ENCODE assay signal across 10 mouse cellular contexts in the genomic region with DNA sequence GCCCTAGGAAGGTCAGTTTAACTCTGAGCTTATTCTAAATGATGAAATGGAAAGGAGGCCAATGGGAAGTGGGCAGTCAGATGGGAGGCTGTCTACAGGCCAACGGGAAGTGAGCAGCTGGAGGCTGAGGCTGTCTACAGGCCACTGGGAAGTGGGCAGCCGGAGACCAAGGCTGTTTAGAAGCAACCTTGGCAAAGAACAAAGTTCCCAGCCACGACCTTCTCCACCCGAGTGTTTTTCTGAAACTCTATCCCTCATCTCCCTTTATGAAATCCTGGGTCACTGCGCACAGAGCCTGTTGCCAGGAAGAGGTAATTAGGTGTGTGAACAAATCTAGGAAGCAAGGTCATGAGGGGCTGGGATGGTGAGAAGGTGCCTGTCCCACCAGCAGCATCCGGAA. TPM values are rescaled to one million over a fixed set of nuclear protein-coding genes. Genes with fewer than 3 reads are reported as not detected.
DNase-seq lines count a peak whose midpoint lies in the region; ATAC-seq lines count a peak whose summit lies in the region.
"Had no signal": no experiment of that assay in that cellular context is flagged by ENCODE, and none has a peak within 500 bp of the region (broad histone marks: within the 10 kb centered on the region; RNA-seq: fewer than 3 reads in every experiment).

No protein-coding gene starts in this region.

- no peaks in the 10 kb centered on the region for H3K27me3 ChIP-seq in liver, embryonic 11.5 days (replicated peaks; ENCODE audit: control insufficient read depth, insufficient read depth, low read length)
- H3K27me3 ChIP-seq in liver, embryonic 13.5 days, result no peaks in the 10 kb centered on the region
- no peaks in the 10 kb centered on the region for H3K27me3 ChIP-seq in stomach, embryonic 14.5 days (ENCODE audit: control insufficient read depth, insufficient read depth, low read length)
- H3K27me3 ChIP-seq in hindbrain, embryonic 13.5 days, result no peaks in the 10 kb centered on the region
- H3K27me3 ChIP-seq: hindbrain, embryonic 12.5 days had no signal

- H3K4me2 ChIP-seq in liver, embryonic 11.5 days, result no peak overlapping the region
- no peak overlapping the region for H3K4me2 ChIP-seq in liver, embryonic 13.5 days
- no peak overlapping the region for H3K4me2 ChIP-seq in stomach, embryonic 14.5 days (replicated peaks; ENCODE audit: low read depth, low read length)
- H3K4me2 ChIP-seq in hindbrain, embryonic 13.5 days, result no peak overlapping the region
- H3K4me2 ChIP-seq: hindbrain, embryonic 12.5 days had no signal

- H3K4me3 ChIP-seq in liver, embryonic 11.5 days (ENCODE audit: low read depth, low read length), result no peak overlapping the region
- no peak overlapping the region for H3K4me3 ChIP-seq in liver, embryonic 13.5 days (replicated peaks)
- H3K4me3 ChIP-seq in stomach, embryonic 14.5 days (ENCODE audit: low read depth, low read length), result no peak overlapping the region
- no peak overlapping the region for H3K4me3 ChIP-seq in hindbrain, embryonic 13.5 days
- H3K4me3 ChIP-seq: hindbrain, embryonic 12.5 days had no signal

- no peaks in the 10 kb centered on the region for H3K9me3 ChIP-seq in liver, embryonic 11.5 days (ENCODE audit: control insufficient read depth, low read length)
- H3K9me3 ChIP-seq in liver, embryonic 13.5 days (replicated peaks), result no peaks in the 10 kb centered on the region
- no peaks in the 10 kb centered on the region for H3K9me3 ChIP-seq in stomach, embryonic 14.5 days (ENCODE audit: control insufficient read depth, low read depth, low read length)
- H3K9me3 ChIP-seq in hindbrain, embryonic 13.5 days, result no peaks in the 10 kb centered on the region
- H3K9me3 ChIP-seq: hindbrain, embryonic 12.5 days had no signal

- DNase-seq in adrenal gland, adult 2 months, result peak; percentile 44
- DNase-seq in adrenal gland, postnatal 25 days, result no peak
- peak; percentile 28 for DNase-seq in liver
- DNase-seq in liver, embryonic 11.5 days (ENCODE audit: low spot score), result no peak
- DNase-seq in liver, embryonic 13.5 days, result no peak
- DNase-seq in gastrocnemius, postnatal 4 days (ENCODE audit: low spot score in 2 of 2), result no peak
- DNase-seq: right cerebral cortex, postnatal 14 days had no signal

- no peak for ATAC-seq in liver, embryonic 11.5 days (replicated peaks; ENCODE audit: low FRiP score)
- no peak for ATAC-seq in liver, embryonic 13.5 days (ENCODE audit: low read depth)
- ATAC-seq in stomach, embryonic 14.5 days (ENCODE audit: insufficient number of reproducible peaks, insufficient read depth, low FRiP score, low read depth), result no peak
- ATAC-seq in hindbrain, embryonic 13.5 days (ENCODE audit: low FRiP score), result no peak

- peaks cover 53% of the 10 kb centered on the region for H3K4me1 ChIP-seq in liver, embryonic 11.5 days (replicated peaks; ENCODE audit: control insufficient read depth, insufficient read depth, low read length)
- peaks cover 77% of the 10 kb centered on the region for H3K4me1 ChIP-seq in liver, embryonic 13.5 days (replicated peaks)
- H3K4me1 ChIP-seq in stomach, embryonic 14.5 days (ENCODE audit: control insufficient read depth, insufficient read depth, low read length), result peaks cover 20% of the 10 kb centered on the region; the same call in 1 of the 2 replicates
- peaks cover 28% of the 10 kb centered on the region for H3K4me1 ChIP-seq in hindbrain, embryonic 13.5 days (replicated peaks)

- H3K27ac ChIP-seq in liver, embryonic 11.5 days (ENCODE audit: low read depth, low read length), result no peak overlapping the region; the same call in 1 of the 2 replicates
- H3K27ac ChIP-seq in liver, embryonic 13.5 days, result peak overlapping the region; percentile 75
- peak overlapping the region; percentile 63; the same call in 1 of the 2 replicates for H3K27ac ChIP-seq in stomach, embryonic 14.5 days (ENCODE audit: low read length)
- H3K27ac ChIP-seq in hindbrain, embryonic 13.5 days, result no peak overlapping the region

- WGBS in liver, embryonic 11.5 days, result 76% methylated on average over 6 of the region's 6 CpGs
- 58% methylated on average over 6 of the region's 6 CpGs for WGBS in liver, embryonic 13.5 days (ENCODE audit: insufficient replicate concordance)
- WGBS in stomach, embryonic 14.5 days, result 65% methylated on average over 6 of the region's 6 CpGs
- 90% methylated on average over 6 of the region's 6 CpGs for WGBS in hindbrain, embryonic 13.5 days

- H3K9ac ChIP-seq in liver, embryonic 11.5 days (ENCODE audit: low read depth, low read length), result no peak overlapping the region
- no peak overlapping the region for H3K9ac ChIP-seq in liver, embryonic 13.5 days
- H3K9ac ChIP-seq in stomach, embryonic 14.5 days (replicated peaks; ENCODE audit: low read depth, low read length), result no peak overlapping the region
- H3K9ac ChIP-seq in hindbrain, embryonic 13.5 days, result no peak overlapping the region
- H3K9ac ChIP-seq: hindbrain, embryonic 12.5 days had no signal

- peaks cover 9% of the 10 kb centered on the region; the same call in 1 of the 2 replicates for H3K36me3 ChIP-seq in liver, embryonic 11.5 days (ENCODE audit: control insufficient read depth, insufficient read depth, low read length)
- peaks cover 16% of the 10 kb centered on the region; the same call in 1 of the 2 replicates for H3K36me3 ChIP-seq in liver, embryonic 13.5 days
- peaks cover 24% of the 10 kb centered on the region for H3K36me3 ChIP-seq in stomach, embryonic 14.5 days (ENCODE audit: control insufficient read depth, insufficient read depth, low read length)
- H3K36me3 ChIP-seq in hindbrain, embryonic 13.5 days, result peaks cover 28% of the 10 kb centered on the region

RNA-seq across cellular contexts. Expression of gene Stn1, which starts 25.3 kb away (rescaled TPM):
- total RNA-seq in adrenal gland, adult 2 months (2021), result 10 to 100 TPM in 1 of 2 experiments, 1 to 10 TPM in 1; 8.3 to 11.9 TPM
- 10.8 TPM in 2 replicates for polyA plus RNA-seq in adrenal gland, adult 2 months (2012; rRNA removed)
- total RNA-seq in adrenal gland, postnatal 25 days (2021), result 14.1 and 17.3 TPM in 2 replicates
- polyA plus RNA-seq in liver, embryonic 11.5 days (2014; fragmentation: Nextera tagmentation; extraction: Ambion mirVana), result 26.1 and 30.8 TPM in 2 replicates
- 11.6 and 12.7 TPM in 2 replicates for polyA plus RNA-seq in liver, embryonic 13.5 days (2015; fragmentation: Nextera tagmentation; extraction: Ambion mirVana)
- 58.5 and 68.4 TPM in 2 replicates for polyA plus RNA-seq in stomach, embryonic 14.5 days (2014; fragmentation: Nextera tagmentation; extraction: Ambion mirVana)
- total RNA-seq in gastrocnemius, postnatal 4 days (2021), result 10 to 100 TPM; 19.9 to 23.7 TPM
- 34.6 and 35.1 TPM in 2 replicates for polyA plus RNA-seq in hindbrain, embryonic 13.5 days (2015; fragmentation: Nextera tagmentation; extraction: Ambion mirVana)

RNA-seq across cellular contexts. Expression of gene Sh3pxd2a, which starts 47.8 kb away (rescaled TPM):
- 10 to 100 TPM; 68.2 to 90.0 TPM for total RNA-seq in adrenal gland, adult 2 months (2021)
- 33.1 and 61.0 TPM in 2 replicates for polyA plus RNA-seq in adrenal gland, adult 2 months (2012; rRNA removed)
- 36.2 and 41.6 TPM in 2 replicates for total RNA-seq in adrenal gland, postnatal 25 days (2021)
- polyA plus RNA-seq in liver, embryonic 11.5 days (2014; fragmentation: Nextera tagmentation; extraction: Ambion mirVana), result 2.9 and 3.6 TPM in 2 replicates
- 0.54 and 0.62 TPM in 2 replicates for polyA plus RNA-seq in liver, embryonic 13.5 days (2015; fragmentation: Nextera tagmentation; extraction: Ambion mirVana)
- polyA plus RNA-seq in stomach, embryonic 14.5 days (2014; fragmentation: Nextera tagmentation; extraction: Ambion mirVana), result 13.6 and 13.7 TPM in 2 replicates
- 100 to 1,000 TPM; 124 to 134 TPM for total RNA-seq in gastrocnemius, postnatal 4 days (2021)
- 2.1 and 2.5 TPM in 2 replicates for polyA plus RNA-seq in hindbrain, embryonic 13.5 days (2015; fragmentation: Nextera tagmentation; extraction: Ambion mirVana)

Comparison
In these comparisons a context has a peak if more than half of its experiments do, and no peak if none do; other contexts are left out.
1. DNase-seq: peak in adrenal gland, adult 2 months (single experiment) and liver (single experiment); none in adrenal gland, postnatal 25 days (single experiment), liver, embryonic 11.5 days (single experiment), liver, embryonic 13.5 days (single experiment) and gastrocnemius, postnatal 4 days (0 of 2).
2. H3K27ac ChIP-seq: peak in liver, embryonic 13.5 days (single experiment) and stomach, embryonic 14.5 days (single experiment); none in liver, embryonic 11.5 days (single experiment) and hindbrain, embryonic 13.5 days (single experiment).